Mouse (Mus musculus) ES-E14 (cell line): ENCODE measurements at regions not wholly inside any gene's neighbourhood (a gene's known extent, or its start where the extent isn't known, plus 50 kb on each side); places are given as distances from the start of the nearest gene placed in this dataset.

ENCODE experiments used
- CHD2 ChIP-seq: IDR thresholded peaks from 2 replicates; pipeline ENCODE4 v1.6.1; 2014; ENCODE audit warnings: mild to moderate bottlenecking, low read depth, low read length, inconsistent platforms
- HCFC1 ChIP-seq: IDR thresholded peaks from 2 replicates; pipeline ENCODE4 v1.6.1; 2012; ENCODE audit warnings: low read length, inconsistent platforms, borderline replicate concordance; ENCODE audit not compliant: insufficient read depth

DNA sequence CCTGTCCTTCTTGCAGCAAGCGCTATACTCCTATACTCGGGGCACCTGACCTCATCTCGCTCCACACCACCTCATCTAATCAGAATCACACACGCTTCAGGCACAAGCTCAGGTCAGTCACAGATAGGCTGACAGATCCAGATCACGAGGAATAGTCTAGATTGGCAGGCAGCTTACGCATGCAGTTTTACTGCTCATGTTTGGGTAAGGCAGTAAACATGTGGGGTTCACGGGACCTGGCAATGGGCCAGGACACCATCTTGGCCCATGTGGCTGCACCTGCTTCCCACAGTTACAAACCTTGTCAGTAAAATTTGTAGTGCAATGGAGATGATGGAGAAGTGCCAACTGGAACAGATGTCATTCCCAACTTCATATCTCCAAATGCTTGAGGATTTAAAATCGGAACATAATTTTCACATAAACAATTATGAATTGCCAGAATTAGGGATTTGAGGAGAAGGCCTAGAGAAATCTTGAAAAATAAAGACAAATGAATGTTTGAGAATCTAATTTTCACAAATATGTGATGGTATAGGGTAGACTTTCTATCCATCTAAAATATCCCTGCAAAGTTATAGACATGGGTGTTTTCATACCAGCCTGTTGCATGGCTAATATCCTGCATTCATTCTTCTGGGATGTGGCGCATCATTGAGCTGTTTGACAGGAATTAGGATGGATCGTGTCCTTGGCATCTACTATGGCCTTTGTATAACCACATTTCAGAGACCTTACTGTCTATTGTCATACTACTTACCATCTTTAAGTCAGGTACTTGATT is 111.5 kb upstream of the 2610001J05Rik start:
- TF ChIP-seq CHD2 (no peak), HCFC1 (no peak)
